Mouse (Mus musculus): ENCODE measurements around the gene Rbm18. TPM values are rescaled to one million over a fixed set of nuclear protein-coding genes. Genes with fewer than 3 reads are reported as not detected.

Rbm18 gene
- total RNA-seq, 2 experiments from 2014 or later, result 33.6 to 37.8 TPM

GRCm38 (mm10) chr2:36082802-36083580, 53.6 kb downstream of the Rbm18 start:
- intact Hi-C loops (cut with DNase I), result no loop called here
- no peak for DNase-seq

DNA sequence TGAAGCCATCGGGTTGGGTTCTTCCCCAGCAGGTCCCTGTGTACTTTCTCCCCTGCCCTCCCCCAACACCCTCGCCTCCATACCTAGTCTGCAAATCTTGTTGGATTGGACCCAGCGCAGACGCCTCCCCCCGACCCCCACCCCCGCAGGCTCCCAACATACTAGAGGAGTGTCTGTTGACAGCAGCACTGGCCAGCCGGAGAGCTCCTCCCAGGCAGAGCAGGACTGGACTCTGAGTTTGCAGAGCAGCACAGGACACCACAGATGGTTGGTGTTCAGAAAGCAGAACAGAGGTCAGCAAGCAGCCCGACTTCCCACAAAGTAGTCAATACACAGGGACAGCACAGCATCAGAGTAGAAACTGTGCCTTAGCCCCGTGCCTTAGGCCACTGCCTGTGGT, 55.1 kb downstream of the Rbm18 start:
- no peak for DNase-seq
- intact Hi-C loops (cut with DNase I), result no loop called here

GRCm38 (mm10) chr2:36077160-36077761, 59.3 kb downstream of the Rbm18 start:
- DNase-seq, result no peak

GRCm38 (mm10) chr2:36075210-36075609, 61.4 kb downstream of the Rbm18 start:
- DNase-seq, result no peak
- intact Hi-C loops (cut with DNase I), result no loop called here

More at GRCm38 (mm10) chr2:36077160-36077761, 59.3 kb downstream of the Rbm18 start:
- intact Hi-C loops (cut with DNase I), result no loop called here

DNA sequence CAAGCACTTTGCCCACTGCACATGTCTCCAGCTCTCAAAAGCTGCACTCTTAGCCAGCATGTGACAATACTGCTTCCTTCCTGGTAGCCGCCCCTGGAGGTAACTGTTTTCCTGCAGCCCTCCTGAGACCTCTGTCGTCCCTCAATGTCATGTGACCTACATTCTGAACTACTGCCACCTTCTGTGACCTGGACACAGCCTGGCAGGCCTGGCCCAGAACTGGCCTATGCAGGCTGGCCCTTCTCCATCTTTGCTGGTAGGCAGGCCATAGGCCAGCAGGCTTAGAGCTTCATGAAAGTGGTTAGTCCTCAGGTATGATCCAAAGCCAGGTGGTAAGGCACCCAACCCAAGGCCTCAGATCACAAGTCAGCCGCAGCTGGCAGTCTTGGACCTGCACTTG, 62.8 kb downstream of the Rbm18 start:
- intact Hi-C loops (cut with DNase I), result no loop called here
- peak in 1 of 2 experiments; percentile 16 for DNase-seq

GRCm38 (mm10) chr2:36071660-36072305, 64.8 kb downstream of the Rbm18 start:
- intact Hi-C loops (cut with DNase I), result no loop called here
- DNase-seq, result no peak

- DNase-seq, result no peak
Observed at GRCm38 (mm10) chr2:36067132-36067531, 69.4 kb downstream of the Rbm18 start.

More at GRCm38 (mm10) chr2:36067132-36067531, 69.4 kb downstream of the Rbm18 start:
- intact Hi-C loops (cut with DNase I), result no loop called here

Other genes with a start within 250 kb of the Rbm18 start
- gene Ttll11, start 156.9 kb downstream of the Rbm18 start, total RNA-seq (2021), result 1 to 10 TPM; 1.3 to 1.9 TPM
- gene Ndufa8, start 87.4 kb downstream of the Rbm18 start, total RNA-seq (2021), result 100 to 1,000 TPM; 603 TPM
- not detected for gene Morn5, start 87.3 kb downstream of the Rbm18 start, total RNA-seq (2021)
- gene Lhx6, start 31.4 kb downstream of the Rbm18 start, total RNA-seq (2021), result 10 to 100 TPM in 1 of 2 experiments, 1 to 10 TPM in 1; 8.9 to 10.6 TPM
- 10 to 100 TPM; 36.2 to 45.2 TPM for gene Mrrf, start 384 bp downstream of the Rbm18 start, total RNA-seq (2021)
- 10 to 100 TPM; 19.0 to 21.4 TPM for gene Ptgs1, start 93.7 kb upstream of the Rbm18 start, total RNA-seq (2021)
- gene Olfr338, start 236.7 kb upstream of the Rbm18 start, total RNA-seq (2021), result not detected